Mouse (Mus musculus) C2C12 (cell line): ENCODE measurements at regions not wholly inside any gene's neighbourhood (a gene's known extent, or its start where the extent isn't known, plus 50 kb on each side); places are given as distances from the start of the nearest gene placed in this dataset.

Experiments
- H3K27me3 ChIP-seq: one replicate; pipeline ENCODE4 v1.6.1; 2011; ENCODE audit not compliant: control insufficient read depth, insufficient read depth, insufficient read length
- H3K36me3 ChIP-seq: one replicate; pipeline ENCODE4 v1.6.1; 2011; ENCODE audit not compliant: control insufficient read depth, insufficient read depth
- H3K4me3 ChIP-seq: one replicate; pipeline ENCODE4 v1.5.1; 2011; ENCODE audit warnings: mild to moderate bottlenecking, control low read depth; ENCODE audit not compliant: poor library complexity, insufficient read depth, severe bottlenecking
- H3K79me2 ChIP-seq: one replicate; pipeline ENCODE4 v1.6.1; 2011; ENCODE audit not compliant: control insufficient read depth, insufficient read depth
- H3K79me3 ChIP-seq: one replicate; pipeline ENCODE4 v1.6.1; 2011; ENCODE audit warnings: low read depth, control low read depth
- H3ac ChIP-seq: one replicate; pipeline ENCODE3; 2011; ENCODE audit warnings: low read depth; ENCODE audit not compliant: control insufficient read depth, insufficient read length
- CEBPB ChIP-seq: IDR thresholded peaks from one replicate; pipeline ENCODE4 v1.6.1; 2011; ENCODE audit warnings: low read depth, mild to moderate bottlenecking, control low read depth, moderate library complexity
- CTCF ChIP-seq: IDR thresholded peaks from one replicate; pipeline ENCODE4 v1.5.1; 2011; ENCODE audit not compliant: control insufficient read depth, insufficient read depth, insufficient read length
- FOSL1 ChIP-seq: IDR thresholded peaks from one replicate; pipeline ENCODE4 v1.8.0; 2011; ENCODE audit warnings: mild to moderate bottlenecking, low read length; ENCODE audit not compliant: poor library complexity, insufficient read depth, severe bottlenecking
- MAX ChIP-seq: IDR thresholded peaks from one replicate; pipeline ENCODE4 v1.6.1; 2011; ENCODE audit warnings: mild to moderate bottlenecking, control low read depth
- MYOD1 ChIP-seq: IDR thresholded peaks from one replicate; pipeline ENCODE4 v1.6.1; 2011; ENCODE audit warnings: low read depth; ENCODE audit not compliant: control insufficient read depth, insufficient read length
- MYOG ChIP-seq: IDR thresholded peaks from one replicate; pipeline ENCODE4 v1.6.1; 2011; ENCODE audit not compliant: control insufficient read depth, insufficient read length; ENCODE audit errors: extremely low read depth
- USF1 ChIP-seq: IDR thresholded peaks from one replicate; pipeline ENCODE4 v1.6.1; 2011; ENCODE audit warnings: low read depth, mild to moderate bottlenecking, control low read depth, moderate library complexity

DNA sequence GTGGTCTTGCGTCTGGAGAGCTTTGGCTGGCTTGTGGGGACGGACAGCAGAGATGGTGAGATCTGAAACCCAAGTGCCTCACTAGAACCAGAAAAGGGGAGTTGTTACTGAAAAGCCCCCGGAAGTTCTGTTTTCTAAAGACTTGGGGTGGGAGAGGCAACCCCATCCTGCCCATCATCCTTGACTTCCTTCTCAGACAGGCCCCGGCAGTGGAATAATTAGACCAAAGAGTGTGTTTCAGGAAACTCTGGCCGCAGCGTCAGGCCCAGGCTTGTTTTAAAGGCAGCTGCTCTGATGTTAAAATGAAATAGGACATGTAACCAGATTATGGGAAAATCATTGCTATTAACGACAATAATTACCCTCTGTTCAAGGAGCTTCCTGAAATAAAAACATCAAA is 172.9 kb downstream of the Gm12728 start:
- Histone ChIP-seq H3K36me3 (no peaks in the 10 kb centered on the region), H3K27me3 (no peaks in the 10 kb centered on the region), H3K4me3 (no peak overlapping the region), H3K79me2 (no peaks in the 10 kb centered on the region), H3K79me3 (no peaks in the 10 kb centered on the region), H3ac (no peak overlapping the region)
- TF ChIP-seq USF1 (no peak), MYOG (no peak)

DNA sequence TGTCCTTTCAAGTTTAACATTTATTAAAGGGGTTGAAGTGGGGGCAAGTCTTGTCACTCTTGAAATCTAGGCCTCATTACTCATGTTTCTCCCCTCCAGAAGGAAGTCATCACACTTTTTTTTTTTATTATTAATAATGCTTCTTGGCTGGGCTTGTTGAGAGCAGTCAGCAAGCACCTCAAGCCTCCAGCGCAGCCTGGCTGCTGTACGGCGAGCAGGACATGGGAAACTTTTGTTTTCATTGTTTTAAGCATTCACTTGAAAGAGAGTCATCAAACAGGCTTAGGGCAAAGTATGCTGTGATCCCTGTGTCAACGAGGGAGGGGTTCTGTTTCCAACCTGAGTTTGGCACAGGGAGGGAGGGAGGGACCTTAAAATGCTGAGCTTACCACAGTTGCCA is 178.7 kb downstream of the Gm12728 start:
- H3K4me3 ChIP-seq = no peak overlapping the region
- no peaks in the 10 kb centered on the region for H3K36me3 ChIP-seq
- H3K79me3 ChIP-seq = no peaks in the 10 kb centered on the region
- H3ac ChIP-seq = no peak overlapping the region
- TF ChIP-seq CTCF = no peak
- TF ChIP-seq MYOG = no peak
- no peak for TF ChIP-seq USF1
- TF ChIP-seq MAX = no peak
- TF ChIP-seq CEBPB = no peak
- TF ChIP-seq MYOD1 = no peak
- TF ChIP-seq FOSL1 = no peak
- H3K27me3 ChIP-seq = no peaks in the 10 kb centered on the region
- no peaks in the 10 kb centered on the region for H3K79me2 ChIP-seq

DNA sequence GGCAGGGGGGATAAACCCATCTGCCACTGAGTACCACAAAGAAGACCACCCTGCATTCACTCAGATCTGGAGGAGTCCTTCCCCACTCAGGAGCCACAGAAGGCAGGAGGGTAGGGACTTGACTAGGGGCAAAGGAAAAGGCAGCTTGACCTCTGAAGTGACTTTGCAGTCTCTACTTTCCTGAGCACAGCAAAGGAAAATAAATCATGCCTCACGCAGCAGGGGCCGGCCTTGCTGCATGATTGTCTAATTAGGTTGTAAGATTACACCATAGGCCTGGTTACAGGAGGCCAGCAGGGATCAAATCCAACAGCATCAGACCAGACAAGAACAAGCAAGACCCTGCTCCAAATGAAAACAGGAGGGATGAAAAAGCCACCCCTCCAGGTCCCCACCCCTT is 180.0 kb downstream of the Gm12728 start:
- Histone ChIP-seq H3K27me3 (no peaks in the 10 kb centered on the region), H3K4me3 (no peak overlapping the region), H3K79me3 (no peaks in the 10 kb centered on the region), H3K79me2 (no peaks in the 10 kb centered on the region), H3ac (no peak overlapping the region), H3K36me3 (no peaks in the 10 kb centered on the region)
- TF ChIP-seq CTCF = no peak
- TF ChIP-seq MYOD1 = no peak
- no peak for TF ChIP-seq CEBPB
- no peak for TF ChIP-seq FOSL1
- no peak for TF ChIP-seq USF1
- TF ChIP-seq MYOG = no peak
- TF ChIP-seq MAX = no peak

DNA sequence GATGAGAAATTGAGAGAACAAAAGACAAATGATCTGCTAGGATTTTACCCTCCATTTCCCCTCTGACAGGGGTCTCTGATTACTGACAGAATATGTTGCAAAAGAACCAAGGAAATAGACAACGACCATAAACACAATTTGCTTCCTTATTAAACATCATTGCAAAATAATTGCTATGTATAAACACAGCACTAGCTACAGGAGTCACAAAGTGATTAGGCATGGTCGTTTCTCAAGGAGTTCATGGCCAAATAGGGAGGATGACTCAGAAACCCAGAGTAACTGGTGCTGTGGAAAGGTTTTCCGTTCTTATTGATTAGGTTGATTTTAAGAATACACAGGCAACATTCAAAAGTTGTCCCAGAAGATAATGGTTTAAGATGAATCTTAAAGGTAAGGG is 180.4 kb downstream of the Gm12728 start:
- Histone ChIP-seq H3K27me3 (no peaks in the 10 kb centered on the region), H3K79me3 (no peaks in the 10 kb centered on the region), H3K36me3 (no peaks in the 10 kb centered on the region), H3K79me2 (no peaks in the 10 kb centered on the region), H3K4me3 (no peak overlapping the region), H3ac (no peak overlapping the region)
- TF ChIP-seq MAX (no peak), FOSL1 (no peak), USF1 (no peak), CTCF (no peak), CEBPB (no peak), MYOG (no peak), MYOD1 (no peak)

DNA sequence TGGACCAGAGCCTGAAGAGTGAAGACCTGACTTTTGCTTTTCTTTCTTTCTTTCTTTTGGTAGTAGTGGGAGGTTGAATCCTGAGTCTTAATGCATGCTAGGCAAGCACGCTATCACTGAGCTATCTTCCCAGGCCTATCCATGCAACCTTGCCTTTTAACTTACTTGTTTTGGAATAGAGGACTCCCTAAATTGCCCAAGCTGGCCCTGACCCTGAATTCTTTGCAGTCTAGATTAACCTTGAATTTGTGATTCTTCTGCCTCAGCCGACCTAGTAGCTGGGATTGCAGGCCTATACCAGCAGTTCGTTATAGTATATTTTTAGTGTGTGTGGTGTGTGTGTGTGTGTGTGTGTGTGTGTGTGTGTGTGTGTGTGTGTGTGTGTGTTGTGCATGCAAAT is 183.1 kb downstream of the Gm12728 start:
- Histone ChIP-seq H3K36me3 (no peaks in the 10 kb centered on the region), H3K79me2 (no peaks in the 10 kb centered on the region), H3ac (no peak overlapping the region), H3K79me3 (no peaks in the 10 kb centered on the region), H3K4me3 (no peak overlapping the region), H3K27me3 (no peaks in the 10 kb centered on the region)
- no peak for TF ChIP-seq USF1
- TF ChIP-seq FOSL1 = no peak
- TF ChIP-seq MAX = no peak
- TF ChIP-seq MYOD1 = no peak
- no peak for TF ChIP-seq MYOG
- TF ChIP-seq CEBPB = no peak
- TF ChIP-seq CTCF = no peak

DNA sequence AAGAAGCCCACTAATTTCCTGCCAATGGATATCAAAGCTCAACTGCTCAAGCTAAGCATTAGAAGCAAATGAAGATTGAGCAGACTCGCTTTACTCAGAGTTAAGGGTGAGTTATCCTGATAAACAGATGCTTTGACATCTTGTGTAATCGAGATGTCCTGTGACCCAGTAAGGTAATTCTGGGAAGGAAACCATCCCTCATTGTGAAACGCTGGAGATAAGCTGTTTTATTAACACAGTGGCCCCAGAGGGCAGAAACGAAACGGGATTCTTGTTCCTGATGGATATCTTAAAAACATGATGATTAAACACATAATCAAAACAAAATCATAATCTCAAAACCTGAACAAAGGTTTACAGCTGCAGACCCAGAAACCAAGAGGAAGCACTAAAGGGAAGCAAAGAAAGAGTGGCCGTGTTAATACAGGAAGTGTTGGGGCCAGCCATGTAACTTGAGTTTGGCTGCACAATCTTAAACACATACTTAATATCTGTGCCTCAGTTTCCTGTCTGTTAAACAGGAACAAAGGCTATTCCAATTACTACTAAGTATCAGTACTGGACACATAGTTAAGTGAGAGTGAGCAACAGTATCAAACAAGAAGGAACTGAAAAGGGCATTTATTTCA is 184.2 kb downstream of the Gm12728 start:
- Histone ChIP-seq H3K79me3 (no peaks in the 10 kb centered on the region), H3ac (no peak overlapping the region), H3K36me3 (no peaks in the 10 kb centered on the region), H3K79me2 (no peaks in the 10 kb centered on the region), H3K27me3 (no peaks in the 10 kb centered on the region), H3K4me3 (no peak overlapping the region)
- no peak for TF ChIP-seq FOSL1
